Mouse (Mus musculus) heart, adult 2 months (tissue): ENCODE data around the gene Zfhx3.

Experiments used
- CTCF ChIP-seq: fragments of 200-600 bp; IDR thresholded peaks from 2 replicates; pipeline ENCODE4 v1.8.1; 2022; ENCODE audit warnings: antibody characterized with exemption, mild to moderate bottlenecking, moderate library complexity
- POLR2A ChIP-seq: fragments of 200-500 bp; IDR thresholded peaks from 2 replicates; pipeline ENCODE4 v1.6.1; 2011; ENCODE audit warnings: mild to moderate bottlenecking, low read depth, low read length, control low read depth; ENCODE audit not compliant: insufficient read depth

- TF ChIP-seq POLR2A (no peak), CTCF (no peak)
These were observed 278.1 kb downstream of the Zfhx3 start for GRCm38 (mm10) chr8:108220511-108220910.
